ENCODE assay signal across 16 mouse cellular contexts in the genomic region with DNA sequence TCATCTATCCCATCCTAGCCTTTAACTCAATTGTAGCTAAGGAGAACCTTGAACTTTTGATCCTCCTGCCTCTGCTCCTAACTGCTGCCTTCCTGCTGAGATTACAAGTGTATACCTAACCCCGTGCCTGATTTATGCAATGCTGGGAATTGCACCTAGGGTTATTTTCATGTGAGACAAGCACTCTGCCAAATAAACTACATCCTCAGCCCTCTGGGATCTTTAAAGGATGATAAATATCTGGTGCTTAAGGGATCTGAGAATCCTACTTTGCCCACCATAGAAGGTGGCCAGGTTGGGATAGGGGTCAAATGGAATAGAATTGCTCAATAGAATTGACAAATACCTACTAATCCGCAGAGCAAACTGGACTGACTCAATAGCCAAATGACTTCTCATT.
"Had no signal": no experiment of that assay in that cellular context is flagged by ENCODE, and none has a peak within 500 bp of the region (broad histone marks: within the 10 kb centered on the region; RNA-seq: fewer than 3 reads in every experiment).

No protein-coding gene starts in this region.

- DNase-seq: heart, postnatal 10 days; heart, postnatal 14 days; heart, postnatal 36 days; heart, postnatal 4 days; kidney, adult 11 months; kidney, adult 18-20 months; kidney, adult 2 months; kidney, adult 8-10 months; kidney, adult 9 months; kidney, postnatal 10 days; kidney, postnatal 14 days; kidney, postnatal 25 days; kidney, postnatal 36 days; kidney, postnatal 4 days; layer of hippocampus, adult 9-11 months; layer of hippocampus, postnatal 36 days had no signal
